Mouse (Mus musculus): ENCODE results near the gene Edn3. TPM values are rescaled to one million over a fixed set of nuclear protein-coding genes. Genes with fewer than 3 reads are reported as not detected.

Edn3 gene
- total RNA-seq, 2 experiments from 2014 or later = 3.0 to 3.4 TPM

DNA sequence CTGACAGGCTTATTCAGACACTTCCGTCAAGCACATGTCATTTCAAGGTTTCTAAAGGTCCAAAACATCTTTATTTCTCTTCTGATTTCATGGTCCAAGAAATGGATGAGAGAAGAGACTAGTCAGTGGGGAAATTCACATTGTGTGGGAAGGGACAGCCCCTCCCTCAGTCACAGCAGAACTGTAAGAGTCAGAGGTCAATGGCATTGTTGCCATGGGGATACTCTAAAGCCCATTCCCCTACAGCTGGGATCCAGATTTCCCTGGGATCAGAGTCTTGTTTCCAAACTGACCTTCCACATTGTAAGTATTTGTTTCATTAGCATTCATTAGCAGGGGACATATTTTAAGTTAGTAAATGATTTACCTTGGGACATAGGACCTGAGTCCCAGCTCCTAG, 32.8 kb downstream of the Edn3 start:
- DNase-seq (ENCODE audit: low spot score in 2 of 2) = no peak

DNA sequence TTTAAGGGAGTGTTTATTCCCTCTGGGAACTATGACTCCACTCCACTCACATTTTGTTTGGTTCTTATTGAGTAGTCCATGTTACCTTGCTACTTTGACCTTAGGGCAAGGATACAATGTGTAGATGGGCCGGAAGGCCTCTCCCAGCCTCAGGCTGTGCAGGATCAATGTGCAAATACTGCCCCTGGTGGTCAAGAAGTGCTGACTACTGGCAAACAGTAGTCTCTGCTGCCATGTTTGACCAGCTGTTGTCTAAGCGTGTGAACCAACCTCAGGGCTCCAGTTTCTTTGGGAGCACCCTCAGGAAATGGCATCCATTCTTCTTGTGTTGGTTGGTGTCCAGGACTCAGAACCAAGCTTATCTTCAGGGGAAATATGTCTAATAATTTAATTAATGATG, 36.6 kb downstream of the Edn3 start:
- DNase-seq (ENCODE audit: low spot score in 2 of 2) = no peak

- no peak for DNase-seq (ENCODE audit: low spot score in 2 of 2)
Observed at GRCm38 (mm10) chr2:174797495-174798068, 37.2 kb downstream of the Edn3 start.

GRCm38 (mm10) chr2:174802453-174802852, 42.0 kb downstream of the Edn3 start:
- DNase-seq (ENCODE audit: low spot score in 2 of 2) = no peak

DNA sequence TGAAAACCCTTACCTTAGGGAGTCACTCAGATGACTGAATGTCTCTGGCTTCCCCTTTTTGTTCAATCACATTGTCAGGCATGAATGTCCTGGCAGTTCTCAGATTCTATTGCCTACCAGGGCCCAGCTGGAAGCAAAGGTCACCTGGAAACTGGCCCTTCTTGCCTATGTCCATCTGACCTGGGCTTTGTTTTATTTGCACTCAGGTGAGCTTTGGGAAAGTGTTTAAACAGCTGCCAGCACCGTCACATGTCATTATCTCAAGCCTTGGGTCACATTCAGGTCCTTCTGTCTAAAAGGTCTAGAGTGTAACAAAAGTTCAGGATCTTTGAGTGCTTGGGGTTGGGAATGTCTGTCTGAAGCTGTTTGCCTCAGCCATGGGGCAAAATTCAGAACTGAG, 43.2 kb downstream of the Edn3 start:
- no peak for DNase-seq (ENCODE audit: low spot score in 2 of 2)

DNA sequence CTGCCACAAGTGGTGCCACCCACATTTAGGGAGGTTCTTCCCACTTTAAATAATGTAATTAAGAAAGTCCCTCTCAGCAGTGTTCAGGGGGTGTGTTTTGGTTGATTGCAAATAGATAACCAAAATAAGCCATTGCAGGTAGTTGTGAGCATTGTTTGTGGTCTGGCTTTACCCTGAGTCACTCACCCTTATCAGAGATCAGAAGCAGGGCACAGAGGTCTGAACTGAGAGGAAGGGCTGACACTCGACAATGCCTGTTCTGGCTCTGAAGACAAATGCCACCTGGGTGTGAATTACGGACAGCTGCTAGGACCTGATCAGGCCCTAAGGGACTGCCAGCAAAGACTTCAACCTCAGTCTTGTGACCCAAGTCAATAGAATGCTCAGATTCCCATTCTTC, 47.5 kb downstream of the Edn3 start:
- DNase-seq (ENCODE audit: low spot score in 2 of 2) = no peak

DNA sequence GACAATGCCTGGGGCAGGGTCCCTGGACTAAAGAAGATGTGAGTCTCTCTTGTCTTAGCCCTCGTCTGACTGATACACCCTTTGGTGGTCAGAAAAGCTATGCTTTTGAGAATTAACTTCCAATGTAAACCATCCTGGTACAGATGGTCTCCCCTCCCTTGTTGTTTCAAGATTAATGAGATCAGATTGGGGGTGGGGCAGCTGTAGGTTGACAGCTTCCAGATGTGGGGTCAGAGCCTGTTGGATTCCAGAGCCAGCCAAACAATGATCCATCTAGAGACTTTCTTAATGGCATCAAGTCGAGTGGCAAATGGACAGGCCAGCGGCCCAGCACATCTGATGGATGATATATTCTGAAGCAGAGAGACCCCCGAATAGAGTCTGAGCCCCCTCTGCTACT, 48.9 kb downstream of the Edn3 start:
- DNase-seq (ENCODE audit: low spot score in 2 of 2) = no peak

DNA sequence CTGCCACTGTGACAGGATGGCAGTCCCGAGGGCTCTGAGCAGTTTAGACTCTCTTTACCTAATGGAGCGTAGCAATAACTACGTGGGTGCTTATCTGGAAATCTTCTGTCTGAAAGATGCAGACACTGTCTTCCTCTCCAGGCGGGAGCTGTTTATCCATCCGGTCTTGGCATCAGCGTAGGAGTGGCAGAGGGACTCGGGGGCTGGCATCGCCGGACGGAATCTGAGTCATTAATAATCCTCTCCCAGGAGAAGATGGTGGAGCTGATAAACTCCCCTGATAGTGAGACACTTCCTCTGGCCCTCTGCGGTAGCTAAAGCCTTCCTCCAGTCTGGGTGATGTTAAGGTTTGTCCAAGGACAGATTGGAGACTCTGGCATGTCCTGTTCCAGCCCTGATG, 52.9 kb downstream of the Edn3 start:
- no peak for DNase-seq (ENCODE audit: low spot score in 2 of 2)

GRCm38 (mm10) chr2:174816163-174816562, 55.7 kb downstream of the Edn3 start:
- no peak for DNase-seq (ENCODE audit: low spot score in 2 of 2)

DNA sequence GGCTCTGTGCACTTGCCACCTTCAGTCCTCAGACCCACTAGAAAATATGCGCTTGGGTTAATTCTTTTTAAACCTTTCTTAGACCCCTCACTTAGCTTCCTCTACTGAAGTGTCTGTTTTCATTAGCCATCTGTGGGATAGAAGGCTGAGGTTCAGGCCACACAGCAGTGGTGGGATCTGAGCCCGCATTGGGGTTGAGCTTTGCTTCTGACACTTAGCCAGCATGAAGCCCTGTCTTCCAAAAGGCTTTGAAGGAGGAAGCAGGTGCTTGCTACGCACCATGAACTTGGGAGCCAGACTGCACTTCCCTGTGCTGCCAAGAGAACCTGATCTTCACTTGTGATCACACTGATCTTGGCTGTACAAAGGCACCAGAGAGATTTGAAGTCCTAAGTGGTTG, 59.9 kb downstream of the Edn3 start:
- DNase-seq (ENCODE audit: low spot score in 2 of 2) = no peak

DNA sequence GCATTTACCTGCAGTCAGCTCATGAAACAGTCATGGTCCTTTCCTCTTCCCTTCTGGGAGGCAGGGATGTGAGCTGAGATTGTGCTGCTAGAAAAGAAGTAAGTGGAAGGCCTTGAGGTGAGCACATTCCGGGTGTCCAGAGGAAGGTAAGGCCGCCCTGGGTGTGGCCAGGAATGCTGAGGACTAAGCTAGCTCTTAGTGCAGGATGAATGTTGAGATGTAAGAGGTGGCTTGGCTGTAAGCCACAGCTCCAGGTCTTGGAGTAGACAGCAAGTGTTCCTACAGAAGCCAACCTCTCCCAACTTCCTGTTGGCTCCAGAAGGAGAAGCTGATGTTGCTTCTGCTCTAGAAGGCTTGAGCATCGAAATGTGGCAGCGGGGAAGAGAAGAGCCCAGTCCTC, 67.4 kb downstream of the Edn3 start:
- no peak for DNase-seq (ENCODE audit: low spot score in 2 of 2)

DNA sequence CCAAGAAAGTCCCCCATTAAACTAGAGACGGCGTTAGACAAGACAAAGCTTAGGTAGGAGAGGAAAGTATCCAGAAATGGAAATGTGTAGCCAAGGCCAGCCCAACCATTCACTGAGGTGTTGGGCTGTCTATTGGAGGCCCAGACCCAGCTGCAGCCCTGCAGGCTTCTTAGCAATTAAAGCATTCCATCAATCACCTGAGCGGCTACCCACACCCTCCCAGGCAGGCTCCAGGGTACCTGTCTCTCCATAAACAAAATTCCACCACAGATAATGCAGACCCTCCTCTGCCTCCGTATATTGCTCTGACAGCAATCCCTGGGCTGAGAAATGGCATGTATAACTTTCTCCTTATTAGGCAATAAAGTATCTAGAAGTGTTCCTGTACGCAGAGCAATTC, 73.2 kb downstream of the Edn3 start:
- DNase-seq (ENCODE audit: low spot score in 2 of 2) = no peak

Other genes with a start within 250 kb of the Edn3 start
- 10 to 100 TPM; 24.0 to 26.3 TPM for gene Zfp831, start 117.1 kb upstream of the Edn3 start, total RNA-seq (2021)
- 1 to 10 TPM in 1 of 2 experiments, under 1 TPM in 1; 0.81 to 1.9 TPM for gene Gm14444, start 249.6 kb downstream of the Edn3 start, total RNA-seq (2021)